Comparison of ENCODE assay signal across 28 mouse cellular contexts in genomic region chr7:124570804-124571203, GRCm38 (mm10).
"Had no signal": no experiment of that assay in that cellular context is flagged by ENCODE, and none has a peak within 500 bp of the region (broad histone marks: within the 10 kb centered on the region; RNA-seq: fewer than 3 reads in every experiment).

No protein-coding gene starts in this region.

- H3K27ac ChIP-seq: embryonic facial prominence, embryonic 10.5 days; embryonic facial prominence, embryonic 12.5 days; embryonic facial prominence, embryonic 13.5 days; embryonic facial prominence, embryonic 15.5 days; forebrain, embryonic 10.5 days; forebrain, embryonic 12.5 days; forebrain, embryonic 13.5 days; forebrain, embryonic 15.5 days; gastrocnemius, adult 2 months; heart, adult 2 months had no signal

- ATAC-seq: forebrain, embryonic 13.5 days; forebrain, embryonic 14.5 days; forebrain, embryonic 15.5 days; forebrain, embryonic 16.5 days; forebrain, postnatal 0 days had no signal

- DNase-seq: cerebellum, adult 18-20 months; cerebellum, adult 2 months; cerebellum, adult 8-10 months; cerebellum, adult 9-10 months; cerebellum, adult 9-11 months; cerebellum, postnatal 10 days; cerebellum, postnatal 14 days; cerebellum, postnatal 25 days; cerebellum, postnatal 36 days; embryo, embryonic 11 days; forebrain, postnatal 0 days; gastrocnemius, adult 2 months; gastrocnemius, postnatal 14 days; gastrocnemius, postnatal 25 days; gastrocnemius, postnatal 36 days; heart, adult 18-20 months; heart, adult 2 months had no signal

- H3K4me2 ChIP-seq: embryonic facial prominence, embryonic 12.5 days; embryonic facial prominence, embryonic 13.5 days; embryonic facial prominence, embryonic 15.5 days; forebrain, embryonic 12.5 days; forebrain, embryonic 13.5 days; forebrain, embryonic 15.5 days had no signal

- H3K27me3 ChIP-seq: embryonic facial prominence, embryonic 12.5 days; embryonic facial prominence, embryonic 13.5 days; embryonic facial prominence, embryonic 15.5 days; forebrain, embryonic 12.5 days; forebrain, embryonic 13.5 days; forebrain, embryonic 15.5 days had no signal

- H3K9ac ChIP-seq: embryonic facial prominence, embryonic 12.5 days; embryonic facial prominence, embryonic 13.5 days; embryonic facial prominence, embryonic 15.5 days; forebrain, embryonic 12.5 days; forebrain, embryonic 13.5 days; forebrain, embryonic 15.5 days; forebrain, postnatal 0 days had no signal

- H3K4me3 ChIP-seq: embryonic facial prominence, embryonic 10.5 days; embryonic facial prominence, embryonic 12.5 days; embryonic facial prominence, embryonic 13.5 days; embryonic facial prominence, embryonic 15.5 days; erythroblast, embryonic 14.5 days; forebrain, embryonic 10.5 days; forebrain, embryonic 12.5 days; forebrain, embryonic 13.5 days; forebrain, embryonic 15.5 days; gastrocnemius, adult 2 months; heart, adult 2 months had no signal

- H3K36me3 ChIP-seq: embryonic facial prominence, embryonic 10.5 days; embryonic facial prominence, embryonic 12.5 days; embryonic facial prominence, embryonic 13.5 days; embryonic facial prominence, embryonic 15.5 days; forebrain, embryonic 10.5 days; forebrain, embryonic 12.5 days; forebrain, embryonic 15.5 days had no signal

- H3K9me3 ChIP-seq: embryonic facial prominence, embryonic 10.5 days; embryonic facial prominence, embryonic 12.5 days; embryonic facial prominence, embryonic 13.5 days; embryonic facial prominence, embryonic 15.5 days; forebrain, embryonic 10.5 days; forebrain, embryonic 12.5 days; forebrain, embryonic 13.5 days; forebrain, embryonic 15.5 days had no signal

- H3K4me1 ChIP-seq: embryonic facial prominence, embryonic 10.5 days; embryonic facial prominence, embryonic 12.5 days; embryonic facial prominence, embryonic 13.5 days; embryonic facial prominence, embryonic 15.5 days; forebrain, embryonic 10.5 days; forebrain, embryonic 12.5 days; forebrain, embryonic 13.5 days; forebrain, embryonic 15.5 days had no signal
